Mouse (Mus musculus): ENCODE results near the gene Shisal2a. TPM values are rescaled to one million over a fixed set of nuclear protein-coding genes. Genes with fewer than 3 reads are reported as not detected.
A peak's percentile ranks its signal among the peaks of the same experiment; 100 is the strongest.

Shisal2a gene
- polyA plus RNA-seq (2015; fragmentation: Nextera tagmentation; extraction: Ambion mirVana), result 2.1 and 2.8 TPM in 2 replicates

DNA sequence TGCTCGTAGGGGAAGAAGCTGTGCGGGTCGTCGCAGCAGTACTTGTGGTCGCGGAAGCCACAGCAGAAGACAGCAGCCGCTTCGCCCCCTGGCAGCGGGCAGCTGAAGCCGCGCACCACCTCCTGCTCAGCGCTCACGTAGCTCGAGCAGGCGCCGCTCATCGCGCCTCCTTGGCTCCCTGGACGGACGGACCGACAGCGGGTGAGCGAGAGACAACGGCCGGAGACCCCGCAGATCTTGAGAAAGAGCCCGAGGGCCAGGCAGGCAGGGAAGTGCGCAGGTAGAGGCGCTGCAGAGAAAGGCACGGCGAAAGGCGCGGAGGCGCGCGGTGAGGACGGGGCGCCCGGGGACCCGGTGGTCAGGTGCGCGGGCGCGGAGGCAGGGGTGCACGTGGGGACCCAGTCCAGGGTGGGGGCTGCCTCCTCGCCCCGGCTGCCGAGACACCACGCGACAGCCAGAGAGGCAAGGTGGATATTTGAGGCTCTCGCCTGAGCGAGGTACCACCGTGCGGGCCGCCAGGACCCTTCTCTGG is at the start of gene Shisal2a:
TSS of gene Shisal2a (minus strand) at position 167 of the 532 bp plus-strand sequence.
- no peaks in the 10 kb centered on the region for H3K9me3 ChIP-seq
- no peaks in the 10 kb centered on the region for H3K36me3 ChIP-seq
- H3K27ac ChIP-seq, result no peak within 1 kb of the TSS
- H3K4me3 ChIP-seq, result peak within 1 kb of the TSS; percentile 56
- ATAC-seq (ENCODE audit: insufficient number of reproducible peaks, insufficient read depth, low FRiP score, low TSS enrichment, low read depth), result no peak
- H3K4me2 ChIP-seq, result peak within 1 kb of the TSS; percentile 92
- peaks cover 30% of the 10 kb centered on the region for H3K27me3 ChIP-seq
- 0 out of 2 replicates have a peak, but pooled peaks cover 9% of the 10 kb centered on the region for H3K4me1 ChIP-seq
- peak within 1 kb of the TSS; percentile 77 for H3K9ac ChIP-seq
- 1% methylated on average over 55 of the region's 55 CpGs for WGBS

- H3K36me3 ChIP-seq, result no peaks in the 10 kb centered on the region
- H3K4me2 ChIP-seq, result no peak overlapping the region
- peak overlapping the region; percentile 80 for H3K27ac ChIP-seq
- H3K4me1 ChIP-seq, result peaks cover 36% of the 10 kb centered on the region
- H3K9me3 ChIP-seq, result no peaks in the 10 kb centered on the region
- 19% methylated on average over 2 of the region's 2 CpGs for WGBS
- ATAC-seq (ENCODE audit: insufficient number of reproducible peaks, insufficient read depth, low FRiP score, low TSS enrichment, low read depth), result no peak
- H3K9ac ChIP-seq, result no peak overlapping the region
- H3K27me3 ChIP-seq, result no peaks in the 10 kb centered on the region
- no peak overlapping the region for H3K4me3 ChIP-seq
Observed at GRCm38 (mm10) chr4:108431561-108431936, 48.4 kb upstream of the Shisal2a start.

DNA sequence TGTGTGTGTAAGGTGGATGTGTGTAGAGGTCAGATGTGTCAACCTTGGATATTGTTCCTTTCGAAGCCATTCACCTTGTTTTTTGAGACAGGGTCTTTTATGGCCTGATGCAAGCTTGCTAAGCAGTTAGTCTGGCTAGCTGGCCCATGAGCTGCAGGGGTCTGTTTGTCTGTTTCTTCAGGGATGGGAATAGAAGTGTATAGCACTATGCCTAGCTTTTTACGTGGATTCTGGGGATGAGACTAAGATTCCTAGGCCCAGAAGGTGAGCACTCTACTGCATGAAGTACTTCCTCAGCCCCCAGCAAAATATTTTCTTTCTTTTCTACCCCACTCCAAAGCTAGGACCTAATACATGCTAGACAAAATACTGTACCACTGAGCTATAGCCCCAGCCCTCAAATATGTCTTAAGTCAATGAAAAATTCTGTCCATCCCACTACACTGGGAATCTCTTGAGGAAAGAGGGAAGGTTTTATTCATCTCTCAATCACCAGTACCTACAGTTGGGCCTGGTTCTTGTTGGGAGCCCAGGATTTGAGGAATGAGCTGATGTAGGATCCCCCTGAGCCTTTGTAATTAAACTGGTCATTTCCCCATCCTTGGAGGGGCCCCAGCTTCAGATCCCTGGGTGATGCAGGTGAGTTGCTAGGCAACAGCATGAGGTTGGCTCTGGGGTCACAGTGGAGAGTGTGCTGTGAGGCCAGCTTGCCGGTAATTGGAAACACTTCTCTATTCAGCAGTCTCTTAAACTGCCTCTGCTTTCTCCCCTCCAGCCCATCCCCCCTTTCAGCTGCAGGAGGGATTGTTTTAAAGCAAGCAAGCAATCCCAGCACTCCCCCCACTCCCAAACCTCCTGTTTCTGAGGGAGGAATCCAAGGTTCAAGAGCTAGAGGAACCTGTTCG is 47.8 kb upstream of the Shisal2a start:
- peaks cover 36% of the 10 kb centered on the region for H3K4me1 ChIP-seq
- ATAC-seq (ENCODE audit: insufficient number of reproducible peaks, insufficient read depth, low FRiP score, low TSS enrichment, low read depth), result peak; percentile 77
- peak overlapping the region; percentile 80 for H3K27ac ChIP-seq
- H3K9me3 ChIP-seq, result no peaks in the 10 kb centered on the region
- 32% methylated on average over 4 of the region's 4 CpGs for WGBS
- no peak overlapping the region for H3K4me3 ChIP-seq
- H3K9ac ChIP-seq, result 0 out of 2 replicates have a peak overlapping the region, but pooled peaks have one; percentile 17
- no peak overlapping the region for H3K4me2 ChIP-seq
- H3K36me3 ChIP-seq, result no peaks in the 10 kb centered on the region
- no peaks in the 10 kb centered on the region for H3K27me3 ChIP-seq

GRCm38 (mm10) chr4:108428341-108428721 is 45.2 kb upstream of the Shisal2a start:
- H3K9me3 ChIP-seq, result no peaks in the 10 kb centered on the region
- no peaks in the 10 kb centered on the region for H3K27me3 ChIP-seq
- H3K27ac ChIP-seq, result no peak overlapping the region
- WGBS, result 85% methylated on average over 6 of the region's 6 CpGs
- no peaks in the 10 kb centered on the region for H3K36me3 ChIP-seq
- no peak overlapping the region for H3K4me2 ChIP-seq
- peaks cover 26% of the 10 kb centered on the region for H3K4me1 ChIP-seq
- H3K9ac ChIP-seq, result no peak overlapping the region
- H3K4me3 ChIP-seq, result no peak overlapping the region
- ATAC-seq (ENCODE audit: insufficient number of reproducible peaks, insufficient read depth, low FRiP score, low TSS enrichment, low read depth), result no peak

DNA sequence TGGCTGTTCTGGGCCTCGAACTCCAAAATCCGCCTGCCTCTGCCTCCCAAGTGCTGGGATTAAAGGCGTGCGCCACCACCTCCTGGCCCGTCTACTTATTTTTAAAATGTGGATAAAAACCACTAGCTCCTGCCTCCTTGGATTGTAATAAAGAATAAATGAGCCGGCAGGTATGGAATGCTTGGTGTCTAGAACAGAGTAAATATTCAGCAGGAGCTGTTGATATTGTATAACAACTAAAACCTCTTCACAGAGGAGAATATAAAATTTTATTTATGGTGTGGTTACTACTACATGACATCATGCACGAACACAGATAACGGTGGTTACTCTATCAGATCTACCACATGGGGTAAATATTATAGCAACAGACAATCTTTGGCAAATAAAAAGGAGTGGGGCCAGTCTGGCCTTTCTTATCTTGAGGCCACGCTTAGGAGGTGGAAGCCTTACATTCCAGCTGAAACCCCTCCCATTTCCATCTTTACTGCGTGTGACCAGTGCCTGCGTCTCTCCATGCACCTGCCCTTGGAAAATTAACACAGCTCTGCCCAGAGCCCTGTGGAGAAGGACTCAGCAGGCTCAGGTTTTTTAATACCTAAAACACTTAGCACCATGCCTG is 44.7 kb upstream of the Shisal2a start:
- no peak overlapping the region for H3K9ac ChIP-seq
- 78% methylated on average over 11 of the region's 11 CpGs for WGBS
- H3K4me1 ChIP-seq, result peaks cover 22% of the 10 kb centered on the region
- H3K27me3 ChIP-seq, result no peaks in the 10 kb centered on the region
- H3K4me2 ChIP-seq, result no peak overlapping the region
- ATAC-seq (ENCODE audit: insufficient number of reproducible peaks, insufficient read depth, low FRiP score, low TSS enrichment, low read depth), result no peak
- no peaks in the 10 kb centered on the region for H3K9me3 ChIP-seq
- H3K27ac ChIP-seq, result no peak overlapping the region
- H3K36me3 ChIP-seq, result no peaks in the 10 kb centered on the region
- H3K4me3 ChIP-seq, result no peak overlapping the region

GRCm38 (mm10) chr4:108424587-108424986 is 41.4 kb upstream of the Shisal2a start:
- no peak overlapping the region for H3K4me2 ChIP-seq
- WGBS, result 84% methylated on average over 2 of the region's 2 CpGs
- no peaks in the 10 kb centered on the region for H3K9me3 ChIP-seq
- H3K9ac ChIP-seq, result no peak overlapping the region
- H3K27ac ChIP-seq, result no peak overlapping the region
- no peaks in the 10 kb centered on the region for H3K27me3 ChIP-seq
- no peak overlapping the region for H3K4me3 ChIP-seq
- H3K36me3 ChIP-seq, result no peaks in the 10 kb centered on the region
- no peaks in the 10 kb centered on the region for H3K4me1 ChIP-seq
- no peak for ATAC-seq (ENCODE audit: insufficient number of reproducible peaks, insufficient read depth, low FRiP score, low TSS enrichment, low read depth)

- 26% methylated on average over 8 of the region's 8 CpGs for WGBS
- peak overlapping the region; percentile 34; the same call in 1 of the 2 replicates for H3K27ac ChIP-seq
- no peak for ATAC-seq (ENCODE audit: insufficient number of reproducible peaks, insufficient read depth, low FRiP score, low TSS enrichment, low read depth)
- H3K27me3 ChIP-seq, result no peaks in the 10 kb centered on the region
- no peak overlapping the region for H3K9ac ChIP-seq
- H3K4me2 ChIP-seq, result peak overlapping the region; percentile 5; the same call in 1 of the 2 replicates
- peaks cover 8% of the 10 kb centered on the region; the same call in 1 of the 2 replicates for H3K36me3 ChIP-seq
- peaks cover 23% of the 10 kb centered on the region for H3K4me1 ChIP-seq
- H3K9me3 ChIP-seq, result no peaks in the 10 kb centered on the region
- H3K4me3 ChIP-seq, result no peak overlapping the region
Observed at GRCm38 (mm10) chr4:108407621-108408020, 24.5 kb upstream of the Shisal2a start.

GRCm38 (mm10) chr4:108406861-108407401 is 23.8 kb upstream of the Shisal2a start, which contains the start of gene Gpx7:
Gene Gpx7, minus strand, starts transcription at chr4:108406961.
- no peaks in the 10 kb centered on the region for H3K27me3 ChIP-seq
- H3K9ac ChIP-seq, result peak within 1 kb of the TSS; percentile 86
- peak within 1 kb of the TSS; percentile 57 for H3K4me3 ChIP-seq
- H3K9me3 ChIP-seq, result no peaks in the 10 kb centered on the region
- 7% methylated on average over 15 of the region's 15 CpGs for WGBS
- H3K36me3 ChIP-seq, result peaks cover 12% of the 10 kb centered on the region
- H3K27ac ChIP-seq, result peak within 1 kb of the TSS; percentile 83
- peaks cover 23% of the 10 kb centered on the region for H3K4me1 ChIP-seq
- ATAC-seq (ENCODE audit: insufficient number of reproducible peaks, insufficient read depth, low FRiP score, low TSS enrichment, low read depth), result no peak
- peak within 1 kb of the TSS; percentile 83 for H3K4me2 ChIP-seq

DNA sequence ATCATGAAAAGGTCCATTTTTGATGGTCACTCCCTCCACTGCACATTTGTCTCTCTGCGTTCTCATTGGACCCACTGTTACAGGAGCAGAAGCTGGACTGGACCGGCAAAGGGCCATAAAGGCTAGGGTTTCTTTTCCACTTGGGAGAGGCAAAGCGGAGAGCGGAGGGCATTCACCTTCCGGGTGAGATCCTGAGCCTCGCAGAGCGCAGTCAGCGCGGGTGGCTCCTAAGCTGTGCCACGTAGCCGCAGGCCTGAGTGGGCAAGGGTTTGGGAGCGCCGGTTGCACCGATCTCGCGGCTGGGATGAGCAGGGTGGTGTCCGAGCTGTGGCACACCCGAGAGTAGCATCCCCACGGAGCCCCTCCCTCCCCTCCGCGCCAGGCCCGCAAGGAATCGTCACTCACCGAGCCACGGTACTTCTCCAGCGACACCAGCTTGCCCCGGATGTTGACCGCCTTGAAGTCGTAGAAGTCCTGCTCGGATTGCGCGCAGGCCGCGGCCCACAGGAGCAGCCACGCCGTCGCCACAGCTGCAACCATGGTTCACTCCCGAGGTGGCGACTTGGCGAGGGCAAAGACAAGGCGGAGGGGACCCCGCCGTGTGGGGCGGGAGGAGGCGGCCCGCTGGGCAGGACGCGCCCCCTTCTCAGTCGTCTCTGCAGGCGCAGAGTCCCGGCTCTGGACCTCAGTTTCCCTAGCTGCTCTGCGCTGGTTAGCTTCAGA is 23.1 kb upstream of the Shisal2a start:
- H3K27ac ChIP-seq, result peak overlapping the region; percentile 83
- WGBS, result 2% methylated on average over 52 of the region's 52 CpGs
- H3K36me3 ChIP-seq, result peaks cover 17% of the 10 kb centered on the region
- H3K27me3 ChIP-seq, result no peaks in the 10 kb centered on the region
- peak overlapping the region; percentile 83 for H3K4me2 ChIP-seq
- H3K4me1 ChIP-seq, result peaks cover 23% of the 10 kb centered on the region
- ATAC-seq (ENCODE audit: insufficient number of reproducible peaks, insufficient read depth, low FRiP score, low TSS enrichment, low read depth), result peak; percentile 71
- H3K9ac ChIP-seq, result peak overlapping the region; percentile 86
- H3K9me3 ChIP-seq, result no peaks in the 10 kb centered on the region
- peak overlapping the region; percentile 57 for H3K4me3 ChIP-seq

DNA sequence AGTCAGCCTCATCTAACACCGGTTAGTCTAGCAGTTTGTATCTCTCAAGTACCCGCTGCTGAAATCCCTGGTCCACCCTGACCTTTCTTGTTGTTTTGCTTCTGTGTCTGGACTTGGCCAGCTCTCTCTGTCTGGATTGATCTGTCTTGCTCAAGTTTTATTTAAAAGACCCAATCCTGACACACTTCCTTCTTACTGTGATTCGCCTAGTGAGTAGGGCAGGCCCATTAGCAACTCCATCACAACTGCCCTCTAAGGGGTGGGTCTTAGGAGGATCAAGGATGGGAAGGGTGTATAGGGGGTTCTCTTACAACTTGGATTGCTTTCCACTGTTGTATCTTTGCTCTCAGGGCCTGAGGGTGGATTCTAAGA is 22.6 kb upstream of the Shisal2a start:
- H3K27ac ChIP-seq, result peak overlapping the region; percentile 83
- peaks cover 23% of the 10 kb centered on the region for H3K4me1 ChIP-seq
- no peak for ATAC-seq (ENCODE audit: insufficient number of reproducible peaks, insufficient read depth, low FRiP score, low TSS enrichment, low read depth)
- H3K4me3 ChIP-seq, result peak overlapping the region; percentile 57
- H3K9me3 ChIP-seq, result no peaks in the 10 kb centered on the region
- 70% methylated on average over 3 of the region's 3 CpGs for WGBS
- peak overlapping the region; percentile 83 for H3K4me2 ChIP-seq
- H3K36me3 ChIP-seq, result peaks cover 22% of the 10 kb centered on the region
- H3K27me3 ChIP-seq, result no peaks in the 10 kb centered on the region
- peak overlapping the region; percentile 86 for H3K9ac ChIP-seq
